Mouse (Mus musculus) ovary, postnatal 10 days (tissue): ENCODE data around the gene Echdc3.
A peak's percentile ranks its signal among the peaks of the same experiment; 100 is the strongest.

Source experiments
- DNase-seq: peaks from one replicate; pipeline ENCODE4 v3.0.0; 2022; ENCODE audit warnings: low spot score

The Echdc3 gene

GRCm38 (mm10) chr2:6226361-6227058, 13.7 kb upstream of the Echdc3 start:
- DNase-seq = no peak

- peak; percentile 33 for DNase-seq
These were observed 7.4 kb upstream of the Echdc3 start for GRCm38 (mm10) chr2:6220141-6220805.

GRCm38 (mm10) chr2:6212327-6212723, 508 bp downstream of the Echdc3 start:
- DNase-seq = no peak

- no peak for DNase-seq
These were observed 2.0 kb downstream of the Echdc3 start for GRCm38 (mm10) chr2:6210840-6211239.

GRCm38 (mm10) chr2:6209746-6210145, 3.1 kb downstream of the Echdc3 start:
- DNase-seq = no peak

GRCm38 (mm10) chr2:6209116-6209515, 3.7 kb downstream of the Echdc3 start:
- DNase-seq = no peak

- DNase-seq = no peak
These were observed 5.1 kb downstream of the Echdc3 start for GRCm38 (mm10) chr2:6207736-6208135.

GRCm38 (mm10) chr2:6196363-6196973, 16.4 kb downstream of the Echdc3 start:
- DNase-seq = no peak

- no peak for DNase-seq
These were observed 17.2 kb downstream of the Echdc3 start for GRCm38 (mm10) chr2:6195468-6196239.

- DNase-seq = no peak
These were observed 18.3 kb downstream of the Echdc3 start for GRCm38 (mm10) chr2:6194497-6194896.

GRCm38 (mm10) chr2:6193591-6193973, 19.3 kb downstream of the Echdc3 start:
- DNase-seq = no peak

GRCm38 (mm10) chr2:6192820-6193590, 19.8 kb downstream of the Echdc3 start:
- no peak for DNase-seq

- no peak for DNase-seq
These were observed 22.8 kb downstream of the Echdc3 start for GRCm38 (mm10) chr2:6190036-6190435.

GRCm38 (mm10) chr2:6189675-6189998, 23.2 kb downstream of the Echdc3 start:
- no peak for DNase-seq

GRCm38 (mm10) chr2:6188891-6189674, 23.8 kb downstream of the Echdc3 start:
- DNase-seq = no peak

GRCm38 (mm10) chr2:6187418-6187817, 25.4 kb downstream of the Echdc3 start:
- DNase-seq = no peak

- no peak for DNase-seq
These were observed 25.9 kb downstream of the Echdc3 start for GRCm38 (mm10) chr2:6186913-6187312.

- no peak for DNase-seq
These were observed 33.1 kb downstream of the Echdc3 start for GRCm38 (mm10) chr2:6179749-6180117.

- no peak for DNase-seq
These were observed 33.7 kb downstream of the Echdc3 start for GRCm38 (mm10) chr2:6178901-6179748.

GRCm38 (mm10) chr2:6173013-6173412, 39.8 kb downstream of the Echdc3 start:
- no peak for DNase-seq
